Mouse (Mus musculus) neural tube, embryonic 11.5 days (tissue): ENCODE data around the gene Sypl2. TPM values are rescaled to one million over a fixed set of nuclear protein-coding genes. Genes with fewer than 3 reads are reported as not detected.
A peak's percentile ranks its signal among the peaks of the same experiment; 100 is the strongest.

Source experiments
- ATAC-seq: fragments of 200-750 bp; cut with Nextera tagmentation; 2 replicates; pipeline ENCODE4 v1.8.0; 2017; ENCODE audit warnings: moderate number of reproducible peaks, mild to moderate bottlenecking, moderate TSS enrichment, moderate library complexity; ENCODE audit not compliant: insufficient read depth, low FRiP score, low TSS enrichment
- DNase-seq: peaks from one replicate; pipeline ENCODE4 v3.0.0-alpha.2; 2015; ENCODE audit warnings: low spot score
- H3K27ac ChIP-seq: fragments of 300-500 bp; sonication (generic); 2 replicates; pipeline ENCODE4 v1.5.1; 2014; ENCODE audit warnings: low read depth, mild to moderate bottlenecking, low read length
- H3K27me3 ChIP-seq: fragments of 300-500 bp; sonication (generic); 2 replicates; pipeline ENCODE4 v1.6.1; 2014; ENCODE audit warnings: mild to moderate bottlenecking, low read length, mixed read lengths; ENCODE audit not compliant: control insufficient read depth, insufficient read depth
- H3K36me3 ChIP-seq: fragments of 300-500 bp; sonication (generic); 2 replicates; pipeline ENCODE4 v1.6.1; 2014; ENCODE audit warnings: mild to moderate bottlenecking, low read length, moderate library complexity, mixed read lengths; ENCODE audit not compliant: control insufficient read depth, insufficient read depth
- H3K4me1 ChIP-seq: fragments of 300-500 bp; sonication (generic); 2 replicates; pipeline ENCODE4 v1.6.1; 2014; ENCODE audit warnings: low read length, mixed read lengths; ENCODE audit not compliant: control insufficient read depth, insufficient read depth
- H3K4me2 ChIP-seq: fragments of 300-500 bp; sonication (generic); 2 replicates; pipeline ENCODE4 v1.6.1; 2014; ENCODE audit warnings: low read depth, mild to moderate bottlenecking, moderate library complexity
- H3K4me3 ChIP-seq: fragments of 300-500 bp; sonication (generic); 2 replicates; pipeline ENCODE4 v1.5.1; 2014; ENCODE audit warnings: low read depth, low read length
- H3K9ac ChIP-seq: fragments of 300-500 bp; sonication (generic); 2 replicates; pipeline ENCODE4 v1.6.1; 2014; ENCODE audit warnings: mild to moderate bottlenecking, low read length
- H3K9me3 ChIP-seq: fragments of 300-500 bp; sonication (generic); 2 replicates; pipeline ENCODE4 v1.6.1; 2016; ENCODE audit warnings: low read length; ENCODE audit not compliant: control insufficient read depth
- WGBS: fragments of 180-500 bp; shearing (Covaris S2); extraction: QIAGEN DNeasy Blood & Tissue Kit; methylation state at CpG from one replicate; pipeline ENCODE4 v1.1.7; 2014; 5-methylcytosine and 5-hydroxymethylcytosine counted together
- polyA plus RNA-seq: library from polyadenylated mRNA; unstranded; fragments of >200 nt; fragmentation: Nextera tagmentation; extraction: Ambion mirVana; gene quantifications from 2 replicates; pipeline ENCODE4 v1.2.1, GENCODE M21; 2014

Gene Sypl2
- polyA plus RNA-seq, 1 experiment from 2014 or later, result 0.46 TPM

DNA sequence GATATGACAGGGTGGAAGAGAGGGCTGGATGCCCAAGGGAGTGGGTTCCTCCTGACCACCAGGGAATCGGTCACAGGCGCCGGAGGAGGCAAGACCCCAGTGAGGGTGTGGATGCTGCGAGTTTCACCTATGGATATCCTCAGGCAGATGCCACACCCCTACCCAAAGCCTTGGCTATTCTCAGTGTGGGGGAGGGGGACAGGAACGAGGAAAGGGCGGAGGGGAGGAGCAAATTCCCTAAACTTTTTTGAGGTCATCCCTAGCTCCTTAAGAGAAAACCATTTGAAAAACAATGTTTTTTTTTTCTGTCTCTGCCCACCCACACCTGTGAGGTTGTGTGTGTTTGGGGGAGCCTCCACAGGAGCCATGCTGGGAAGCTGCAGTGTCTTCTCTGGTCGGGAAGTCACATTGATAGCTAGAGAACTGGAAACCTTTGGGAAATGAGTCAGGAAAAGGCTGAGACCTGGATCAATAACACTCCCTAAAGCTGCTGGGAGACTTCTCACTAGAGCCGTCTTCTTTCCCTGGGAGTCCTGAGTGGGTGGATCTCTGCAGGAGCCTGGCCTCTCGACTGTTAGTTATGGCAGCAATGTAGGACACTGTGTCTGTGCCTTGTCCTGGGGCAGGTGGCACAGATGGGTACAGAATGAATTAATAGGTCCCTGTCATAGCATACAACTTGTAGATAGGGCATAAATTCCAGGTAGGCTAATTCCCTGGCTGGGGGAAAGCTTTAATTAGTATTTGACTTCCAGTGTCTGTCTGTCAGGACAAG lies 37.5 kb downstream of the Sypl2 start:
- no peaks in the 10 kb centered on the region for H3K4me1 ChIP-seq

DNA sequence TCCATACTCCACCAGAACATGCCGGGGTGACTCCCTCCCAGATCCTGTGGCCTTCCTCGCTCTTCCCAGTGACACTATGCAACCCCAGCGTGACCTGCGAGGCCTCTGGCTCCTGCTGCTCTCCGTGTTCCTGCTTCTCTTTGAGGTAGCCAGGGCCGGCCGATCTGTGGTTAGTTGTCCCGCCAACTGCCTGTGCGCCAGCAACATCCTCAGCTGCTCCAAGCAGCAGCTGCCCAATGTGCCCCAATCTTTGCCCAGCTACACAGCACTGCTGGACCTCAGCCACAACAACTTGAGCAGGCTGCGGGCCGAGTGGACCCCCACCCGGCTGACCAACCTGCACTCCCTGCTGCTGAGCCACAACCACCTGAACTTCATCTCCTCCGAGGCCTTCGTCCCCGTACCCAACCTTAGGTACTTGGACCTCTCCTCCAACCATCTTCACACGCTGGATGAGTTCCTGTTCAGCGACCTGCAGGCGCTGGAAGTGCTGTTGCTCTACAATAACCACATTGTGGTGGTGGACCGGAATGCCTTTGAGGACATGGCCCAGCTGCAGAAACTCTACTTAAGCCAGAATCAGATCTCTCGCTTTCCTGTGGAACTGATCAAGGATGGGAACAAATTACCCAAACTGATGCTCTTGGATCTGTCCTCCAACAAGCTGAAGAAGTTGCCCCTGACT lies 39.2 kb downstream of the Sypl2 start:
- no peak for DNase-seq
- Histone ChIP-seq H3K9me3 (no peaks in the 10 kb centered on the region), H3K27ac (no peak overlapping the region), H3K4me1 (no peaks in the 10 kb centered on the region), H3K4me2 (peak overlapping the region; percentile 92), H3K27me3 (no peaks in the 10 kb centered on the region), H3K36me3 (no peaks in the 10 kb centered on the region), H3K9ac (no peak overlapping the region), H3K4me3 (peak overlapping the region; percentile 70)
- no peak for ATAC-seq
- WGBS, result 61% methylated on average over 20 of the region's 20 CpGs

More for the DNA sequence above, 37.5 kb downstream of the Sypl2 start:
- Histone ChIP-seq H3K9ac (no peak overlapping the region), H3K4me3 (no peak overlapping the region), H3K27ac (no peak overlapping the region), H3K36me3 (no peaks in the 10 kb centered on the region), H3K9me3 (no peaks in the 10 kb centered on the region), H3K4me2 (no peak overlapping the region), H3K27me3 (no peaks in the 10 kb centered on the region)
- DNase-seq (no peak), ATAC-seq (no peak)
- 75% methylated on average over 9 of the region's 9 CpGs for WGBS

DNA sequence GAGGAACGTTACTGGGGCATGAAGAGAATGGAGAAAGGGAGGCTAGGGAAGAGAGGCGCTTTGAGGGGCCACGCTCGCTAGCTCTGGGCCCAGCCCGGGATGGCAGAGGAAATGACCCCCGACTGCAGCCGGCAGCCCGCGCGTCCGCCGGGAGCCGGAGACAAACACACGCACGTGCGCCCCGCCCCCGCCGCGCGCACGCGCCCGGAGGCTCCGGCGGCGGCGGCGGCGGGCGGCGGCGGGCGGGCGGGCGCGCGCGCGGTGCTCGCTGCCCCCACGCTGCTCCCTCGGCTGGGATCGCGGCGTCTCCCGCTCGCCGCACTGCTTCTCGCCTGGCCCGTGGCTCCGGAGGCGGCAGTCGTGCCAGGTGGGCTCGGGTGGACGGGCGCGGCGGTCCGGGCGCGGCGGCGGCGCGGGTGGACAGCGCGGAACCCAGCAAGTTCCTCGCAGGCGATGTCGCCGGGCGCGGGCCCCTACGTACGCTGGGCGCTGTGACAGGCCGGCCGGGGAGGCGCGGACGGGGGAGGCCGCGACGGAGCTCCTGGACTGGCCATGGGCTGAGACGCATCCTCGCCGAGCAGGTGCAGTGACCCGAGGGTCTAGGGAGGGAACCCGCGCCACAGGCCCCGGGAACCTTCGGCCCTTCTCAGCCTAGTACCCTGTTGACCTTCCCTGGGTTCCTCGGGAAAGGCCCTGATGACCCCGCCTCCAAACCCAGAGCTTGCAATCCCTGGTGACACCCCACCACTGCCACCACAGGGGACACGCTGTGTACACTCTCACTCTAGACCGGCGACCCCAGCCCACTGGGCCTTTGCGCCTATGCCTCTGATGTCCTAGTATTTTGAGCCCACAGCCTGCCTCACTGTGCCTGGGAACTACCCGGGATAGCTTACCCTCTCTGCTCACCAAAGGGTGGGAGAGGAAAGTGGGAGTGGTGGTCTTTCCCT lies 40.1 kb downstream of the Sypl2 start, which contains the start of gene Amigo1:
Amigo1 (plus strand) TSS at position 238 of the 950 bp plus-strand sequence.
- ATAC-seq (peak; percentile 81), DNase-seq (peak; percentile 77)
- Histone ChIP-seq H3K27me3 (no peaks in the 10 kb centered on the region), H3K36me3 (no peaks in the 10 kb centered on the region), H3K4me1 (no peaks in the 10 kb centered on the region), H3K9ac (peak within 1 kb of the TSS; percentile 72), H3K27ac (no peak within 1 kb of the TSS), H3K4me2 (peak within 1 kb of the TSS; percentile 92), H3K9me3 (no peaks in the 10 kb centered on the region), H3K4me3 (peak within 1 kb of the TSS; percentile 70)
- under 1% methylated on average over 87 of the region's 100 CpGs for WGBS

DNA sequence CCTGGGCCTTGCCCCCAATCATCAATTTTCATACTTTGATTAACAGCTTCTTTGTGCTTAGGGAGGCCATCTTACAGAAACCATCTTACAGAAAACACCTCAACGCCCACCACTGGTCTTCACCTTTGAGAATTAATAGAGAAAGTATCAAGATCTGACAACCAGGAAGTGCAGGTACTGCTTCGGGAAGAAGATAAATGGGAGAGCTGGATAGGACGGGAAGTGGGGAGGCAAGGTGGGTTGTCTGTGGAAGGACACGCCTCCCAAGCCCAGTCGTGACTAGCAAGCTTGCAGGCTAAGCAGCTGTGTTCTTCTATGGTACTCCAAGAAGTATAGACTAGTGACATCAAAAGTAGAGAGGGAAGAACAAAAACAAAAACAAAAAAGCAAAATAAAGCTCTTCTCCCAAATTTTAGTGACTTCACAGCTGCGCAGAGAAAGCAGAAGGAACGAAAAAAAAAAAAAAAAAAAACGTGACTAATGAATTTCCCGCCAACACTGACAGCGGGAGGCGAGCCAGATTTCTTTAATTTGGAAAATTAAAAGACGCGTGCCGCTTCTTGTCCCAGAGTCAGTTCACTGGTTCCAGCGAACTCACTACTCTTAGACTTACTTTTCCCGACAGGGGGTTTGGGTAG lies 40.9 kb downstream of the Sypl2 start:
- Histone ChIP-seq H3K27ac (no peak overlapping the region), H3K4me2 (peak overlapping the region; percentile 92), H3K9me3 (no peaks in the 10 kb centered on the region), H3K27me3 (no peaks in the 10 kb centered on the region), H3K4me3 (peak overlapping the region; percentile 70), H3K36me3 (no peaks in the 10 kb centered on the region), H3K4me1 (no peaks in the 10 kb centered on the region), H3K9ac (no peak overlapping the region)
- no peak; the same call in 1 of the 2 replicates for ATAC-seq
- no peak for DNase-seq
- 4% methylated on average over 16 of the region's 16 CpGs for WGBS

DNA sequence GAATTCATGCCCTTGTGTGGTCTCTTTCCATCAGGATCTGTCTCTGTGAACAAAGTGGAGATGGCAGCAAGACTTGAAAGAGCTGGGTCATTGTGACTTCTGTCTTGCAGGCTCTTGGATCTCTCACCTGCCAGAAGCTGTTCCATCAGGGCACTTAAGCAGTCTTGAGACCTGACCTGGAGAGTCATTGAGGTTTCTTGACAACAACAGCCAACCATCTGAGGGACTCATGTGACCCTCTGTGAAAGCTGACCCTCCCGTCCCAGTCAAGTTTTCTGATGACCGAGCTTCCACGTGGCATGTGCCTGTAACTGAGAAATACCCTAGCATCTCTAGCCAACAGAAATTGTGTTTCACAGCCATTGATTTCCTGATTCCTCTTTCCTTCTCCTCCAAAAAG lies 41.7 kb downstream of the Sypl2 start:
- 80% methylated on average over 3 of the region's 3 CpGs for WGBS
- no peaks in the 10 kb centered on the region for H3K9me3 ChIP-seq
- H3K27ac ChIP-seq, result no peak overlapping the region
- ATAC-seq (no peak), DNase-seq (no peak)
- no peak overlapping the region for H3K4me2 ChIP-seq
- no peak overlapping the region for H3K4me3 ChIP-seq
- no peak overlapping the region for H3K9ac ChIP-seq
- no peaks in the 10 kb centered on the region for H3K36me3 ChIP-seq
- no peaks in the 10 kb centered on the region for H3K4me1 ChIP-seq
- H3K27me3 ChIP-seq, result no peaks in the 10 kb centered on the region

DNA sequence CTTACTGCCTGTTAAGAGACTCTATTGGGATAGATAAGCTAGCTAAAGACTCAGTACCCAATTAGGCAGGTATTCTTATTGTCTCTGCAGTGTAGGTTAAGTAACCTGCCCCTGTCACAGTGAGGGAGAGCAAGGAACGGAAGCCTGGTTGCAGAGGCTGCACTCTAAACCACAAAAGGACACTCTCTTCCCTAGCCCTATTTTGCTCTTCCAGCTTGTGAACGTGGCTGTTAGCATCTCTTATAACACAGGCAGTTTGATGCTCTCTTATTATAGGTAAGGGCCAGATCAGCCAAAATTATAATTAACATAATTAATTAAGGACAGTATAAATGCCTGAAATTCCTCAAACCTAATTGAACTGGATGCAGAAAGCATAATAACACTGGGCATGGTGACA lies 45.9 kb downstream of the Sypl2 start:
- Histone ChIP-seq H3K36me3 (no peaks in the 10 kb centered on the region), H3K4me3 (no peak overlapping the region), H3K27me3 (no peaks in the 10 kb centered on the region), H3K27ac (no peak overlapping the region), H3K4me1 (no peaks in the 10 kb centered on the region), H3K9ac (no peak overlapping the region), H3K9me3 (no peaks in the 10 kb centered on the region), H3K4me2 (no peak overlapping the region)
- ATAC-seq (no peak), DNase-seq (no peak)
- WGBS, result 64% methylated on average over 2 of the region's 2 CpGs

DNA sequence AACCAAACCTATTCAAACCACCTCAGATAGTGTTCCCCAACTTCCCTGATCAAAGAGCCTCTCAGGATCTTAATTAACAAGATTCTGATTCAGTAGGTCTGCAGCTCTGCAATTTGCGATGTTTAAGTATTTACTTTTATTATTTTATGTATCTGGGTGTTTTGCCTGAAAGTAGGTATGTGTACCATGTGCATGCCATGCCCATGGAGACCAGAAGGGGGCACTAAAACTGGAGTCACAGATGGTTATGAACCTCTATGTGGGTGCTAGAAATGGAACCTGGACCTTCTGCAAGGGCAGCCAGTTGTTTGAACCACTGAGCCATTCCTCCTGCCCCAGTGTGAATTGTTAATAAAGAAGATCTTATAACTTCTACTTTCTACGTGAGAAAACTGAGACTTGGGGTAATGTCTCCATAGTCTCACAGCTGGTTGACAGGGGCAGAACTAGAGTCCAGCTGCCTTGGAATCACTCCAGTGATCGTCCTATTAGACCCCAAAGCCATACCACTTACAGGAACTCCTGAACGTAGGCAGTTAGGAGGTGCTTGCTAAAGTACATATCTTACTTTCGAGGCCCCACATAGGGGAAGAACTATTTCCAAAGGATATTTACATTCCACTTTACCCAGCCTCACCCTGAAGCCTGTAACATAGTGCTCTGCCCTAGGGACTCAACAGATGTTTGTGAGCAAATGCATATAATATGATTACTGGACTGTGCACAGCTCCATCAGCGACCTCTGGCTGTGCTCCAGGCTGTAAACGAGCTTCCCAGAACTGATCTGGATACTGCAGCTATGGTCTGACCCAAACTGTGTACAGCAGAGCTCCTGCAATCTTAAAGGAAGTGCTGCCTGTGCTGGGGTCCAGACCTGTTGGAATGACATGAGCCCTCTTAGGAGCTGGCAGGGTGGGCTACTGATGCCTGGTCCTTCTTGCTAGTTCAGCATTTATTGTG lies 47.4 kb downstream of the Sypl2 start:
- Histone ChIP-seq H3K4me3 (no peak overlapping the region), H3K9me3 (no peaks in the 10 kb centered on the region), H3K4me1 (0 out of 2 replicates have a peak, but pooled peaks cover 5% of the 10 kb centered on the region), H3K27ac (no peak overlapping the region), H3K9ac (no peak overlapping the region), H3K4me2 (no peak overlapping the region), H3K36me3 (no peaks in the 10 kb centered on the region), H3K27me3 (no peaks in the 10 kb centered on the region)
- 88% methylated on average over 7 of the region's 7 CpGs for WGBS
- DNase-seq, result no peak
- no peak for ATAC-seq
